Mouse (Mus musculus) kidney, postnatal 25 days (tissue): ENCODE measurements at regions not wholly inside any gene's neighbourhood (a gene's known extent, or its start where the extent isn't known, plus 50 kb on each side); places are given as distances from the start of the nearest gene placed in this dataset.
A peak's percentile ranks its signal among the peaks of the same experiment; 100 is the strongest.

Experiments
- DNase-seq, 2 experiments: peaks; one replicate each; pipeline ENCODE4 v3.0.0; 2021; ENCODE audit warnings: mixed read lengths in 2 of 2

DNA sequence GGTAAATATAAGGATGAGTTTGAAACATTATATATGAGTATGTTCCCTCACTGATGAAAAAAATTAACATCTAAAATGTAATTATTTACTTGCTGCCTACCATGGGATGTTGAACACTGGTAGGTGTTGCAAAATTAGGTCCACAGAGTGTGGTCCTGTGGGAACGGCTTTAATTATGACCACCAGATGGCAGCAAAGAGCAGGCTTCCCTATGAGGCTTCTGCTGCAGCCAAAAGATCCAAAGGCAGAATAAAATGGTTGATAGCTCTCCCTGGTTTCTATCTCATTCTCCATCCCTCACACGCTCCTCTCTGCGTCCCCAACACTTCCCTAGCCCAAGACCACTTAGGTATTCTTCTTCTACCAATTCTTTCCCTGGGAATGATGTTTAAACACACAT lies 54.6 kb upstream of the Cit start:
- DNase-seq, result peak; percentile 69 to 83
